In the genomic region with DNA sequence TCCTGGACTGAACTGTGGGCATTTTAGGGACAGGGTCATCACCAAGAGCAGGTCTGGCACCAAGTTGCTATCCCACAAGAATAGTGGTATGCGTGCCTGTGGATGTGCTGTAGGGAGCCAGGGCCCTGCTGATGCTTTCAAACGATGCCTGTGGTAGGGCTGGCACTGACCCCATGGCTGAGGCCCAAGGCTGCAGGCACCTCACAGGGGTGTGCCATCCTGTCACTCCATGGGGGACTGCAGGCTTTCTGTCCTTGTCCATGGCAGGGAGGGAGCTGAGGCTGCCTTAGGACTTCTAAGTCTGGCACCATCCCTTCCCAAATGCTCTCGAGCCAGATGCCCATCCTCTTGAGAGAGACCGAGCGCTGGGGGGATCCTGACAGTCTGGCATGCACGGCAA, we compare ENCODE assay signal across 14 mouse cellular contexts. TPM values are rescaled to one million over a fixed set of nuclear protein-coding genes. Genes with fewer than 3 reads are reported as not detected.
A peak's percentile ranks its signal among the peaks of the same experiment; 100 is the strongest.
DNase-seq lines count a peak whose midpoint lies in the region.
"Had no signal": no experiment of that assay in that cellular context is flagged by ENCODE, and none has a peak within 500 bp of the region (broad histone marks: within the 10 kb centered on the region; RNA-seq: fewer than 3 reads in every experiment).

No protein-coding gene starts in this region.

- intact Hi-C loops in left cerebral cortex, postnatal 4 days (cut with DNase I): no loop called here
- intact Hi-C loops in left cerebral cortex, postnatal 36 days (cut with DNase I): no loop called here

- DNase-seq in left cerebral cortex, postnatal 4 days: peak; percentile 35
- DNase-seq in left cerebral cortex, postnatal 36 days (ENCODE audit: low spot score in 2 of 2): no peak
- peak; percentile 76 for DNase-seq in cerebellum, adult 8-10 months
- DNase-seq in cerebellum, postnatal 14 days: peak; percentile 58 to 80
- DNase-seq in layer of hippocampus, adult 11-12 months (ENCODE audit: low spot score): no peak
- no peak for DNase-seq in lung, postnatal 10 days
- DNase-seq in right cerebral cortex, postnatal 36 days (ENCODE audit: low spot score in 2 of 2): no peak
- DNase-seq: adrenal gland, adult 2 months; adrenal gland, postnatal 25 days; forebrain, postnatal 0 days; gastrocnemius, postnatal 14 days; heart, adult 2 months; heart, postnatal 14 days; kidney, adult 11 months had no signal

RNA-seq across cellular contexts. Expression of gene Rapgef1, which starts 27.9 kb away (rescaled TPM):
- total RNA-seq in left cerebral cortex, postnatal 4 days (2021): 100 to 1,000 TPM; 149 to 155 TPM
- total RNA-seq in left cerebral cortex, postnatal 36 days (2021): 100 to 1,000 TPM; 104 to 107 TPM

Comparison
In these comparisons a context has a peak if more than half of its experiments do, and no peak if none do; other contexts are left out.
1. DNase-seq: peak in left cerebral cortex, postnatal 4 days (single experiment), cerebellum, adult 8-10 months (single experiment) and cerebellum, postnatal 14 days (2 of 2); none in left cerebral cortex, postnatal 36 days (0 of 2), layer of hippocampus, adult 11-12 months (single experiment), lung, postnatal 10 days (single experiment) and right cerebral cortex, postnatal 36 days (0 of 2).